Mouse (Mus musculus) embryonic facial prominence, embryonic 14.5 days (tissue): ENCODE results near the gene Prpf8. TPM values are rescaled to one million over a fixed set of nuclear protein-coding genes. Genes with fewer than 3 reads are reported as not detected.

Experiments used
- ATAC-seq: fragments of 200-750 bp; cut with Nextera tagmentation; 2 replicates; pipeline ENCODE4 v1.8.0; 2017; ENCODE audit warnings: low read depth, moderate number of reproducible peaks, moderate TSS enrichment
- DNase-seq: peaks from one replicate; pipeline ENCODE4 v3.0.0-alpha.2; 2015; ENCODE audit warnings: low spot score
- H3K27ac ChIP-seq: fragments of 300-500 bp; sonication (generic); replicated peaks from 2 replicates; pipeline ENCODE4 v1.5.1; 2014; ENCODE audit warnings: low read depth, mild to moderate bottlenecking, low read length, moderate library complexity
- H3K27me3 ChIP-seq: fragments of 300-500 bp; sonication (generic); replicated peaks from 2 replicates; pipeline ENCODE4 v1.6.1; 2014; ENCODE audit warnings: low read length; ENCODE audit not compliant: control insufficient read depth, insufficient read depth
- H3K36me3 ChIP-seq: fragments of 300-500 bp; sonication (generic); 2 replicates; pipeline ENCODE4 v1.6.1; 2014; ENCODE audit warnings: low read length, mixed read lengths; ENCODE audit not compliant: control insufficient read depth, insufficient read depth
- H3K4me1 ChIP-seq: fragments of 300-500 bp; sonication (generic); 2 replicates; pipeline ENCODE4 v1.6.1; 2014; ENCODE audit warnings: antibody characterized with exemption, low read length; ENCODE audit not compliant: control insufficient read depth, insufficient read depth
- H3K4me2 ChIP-seq: fragments of 300-500 bp; sonication (generic); 2 replicates; pipeline ENCODE4 v1.6.1; 2014; ENCODE audit warnings: low read depth, mild to moderate bottlenecking, low read length, moderate library complexity, mixed read lengths
- H3K4me3 ChIP-seq: fragments of 300-500 bp; sonication (generic); 2 replicates; pipeline ENCODE4 v1.5.1; 2014; ENCODE audit warnings: low read depth, mild to moderate bottlenecking, low read length
- H3K9ac ChIP-seq: fragments of 300-500 bp; sonication (generic); 2 replicates; pipeline ENCODE4 v1.6.1; 2014; ENCODE audit warnings: low read depth, mild to moderate bottlenecking, low read length, moderate library complexity, mixed read lengths
- H3K9me3 ChIP-seq: fragments of 300-500 bp; sonication (generic); 2 replicates; pipeline ENCODE4 v1.6.1; 2016; ENCODE audit warnings: low read length; ENCODE audit not compliant: control insufficient read depth
- WGBS: fragments of 180-500 bp; shearing (Covaris S2); extraction: QIAGEN DNeasy Blood & Tissue Kit; methylation state at CpG from one replicate; pipeline ENCODE4 v1.1.7; 2014; 5-methylcytosine and 5-hydroxymethylcytosine counted together
- polyA plus RNA-seq: library from polyadenylated mRNA; unstranded; fragments of >200 nt; fragmentation: Nextera tagmentation; extraction: Ambion mirVana; gene quantifications from 2 replicates; pipeline ENCODE4 v1.2.1, GENCODE M21; 2014

Prpf8 gene
- polyA plus RNA-seq, result 76.6 and 83.5 TPM in 2 replicates

GRCm38 (mm10) chr11:75486601-75487285 is at the start of gene Prpf8:
TSS of gene Prpf8 (plus strand) at chr11:75486816.
- Histone ChIP-seq H3K9ac (peak within 1 kb of the TSS; percentile 97), H3K27ac (peak within 1 kb of the TSS; percentile 83)
- WGBS, result under 1% methylated on average over 51 of the region's 52 CpGs

DNA sequence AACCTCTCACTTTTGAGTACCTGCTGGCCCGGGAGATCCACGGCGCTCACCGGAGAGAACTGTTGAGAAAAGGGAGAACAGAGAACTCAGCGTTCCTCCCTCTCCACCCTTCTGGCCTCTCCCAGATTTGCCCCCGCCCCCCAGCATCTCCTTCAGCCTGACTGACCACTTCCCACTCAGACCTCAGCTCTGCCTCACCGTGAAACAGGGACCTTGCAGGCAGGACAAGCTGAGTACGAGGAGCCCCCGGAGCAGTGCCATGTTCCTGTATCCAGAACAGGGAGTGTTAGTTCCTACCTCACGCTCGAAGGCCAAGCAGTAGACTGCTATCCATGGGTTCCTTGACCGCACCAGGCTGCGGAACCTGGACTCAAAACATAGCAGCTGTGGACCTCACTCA is 48.4 kb upstream of the Prpf8 start:
- ATAC-seq (no peak), DNase-seq (no peak)
- Histone ChIP-seq H3K9me3 (peaks cover 4% of the 10 kb centered on the region; the same call in 1 of the 2 replicates), H3K27me3 (no peaks in the 10 kb centered on the region), H3K27ac (no peak overlapping the region), H3K4me2 (no peak overlapping the region), H3K36me3 (peaks cover 15% of the 10 kb centered on the region), H3K9ac (no peak overlapping the region), H3K4me3 (no peak overlapping the region), H3K4me1 (no peaks in the 10 kb centered on the region)
- 76% methylated on average over 13 of the region's 13 CpGs for WGBS

More at GRCm38 (mm10) chr11:75486601-75487285, at the start of gene Prpf8:
- Histone ChIP-seq H3K36me3 (peaks cover 31% of the 10 kb centered on the region), H3K27me3 (no peaks in the 10 kb centered on the region), H3K4me3 (peak within 1 kb of the TSS; percentile 95), H3K9me3 (no peaks in the 10 kb centered on the region), H3K4me1 (peaks cover 7% of the 10 kb centered on the region), H3K4me2 (peak within 1 kb of the TSS; percentile 78)
- peak; percentile 99 for DNase-seq
- peak; percentile 100 for ATAC-seq

GRCm38 (mm10) chr11:75438804-75439203 is 47.8 kb upstream of the Prpf8 start:
- DNase-seq (no peak), ATAC-seq (no peak)
- H3K36me3 ChIP-seq, result peaks cover 15% of the 10 kb centered on the region
- H3K27me3 ChIP-seq, result no peaks in the 10 kb centered on the region
- H3K4me2 ChIP-seq, result no peak overlapping the region
- H3K4me1 ChIP-seq, result no peaks in the 10 kb centered on the region
- peaks cover 4% of the 10 kb centered on the region; the same call in 1 of the 2 replicates for H3K9me3 ChIP-seq
- no peak overlapping the region for H3K27ac ChIP-seq
- no peak overlapping the region for H3K4me3 ChIP-seq
- WGBS, result 88% methylated on average over 3 of the region's 3 CpGs
- H3K9ac ChIP-seq, result no peak overlapping the region

GRCm38 (mm10) chr11:75439363-75439762 is 47.3 kb upstream of the Prpf8 start, which contains the start of gene Serpinf2:
TSS of gene Serpinf2 (minus strand) at chr11:75439591.
- Histone ChIP-seq H3K4me3 (no peak within 1 kb of the TSS), H3K9me3 (peaks cover 1% of the 10 kb centered on the region; the same call in 1 of the 2 replicates), H3K36me3 (peaks cover 20% of the 10 kb centered on the region), H3K4me2 (no peak within 1 kb of the TSS), H3K27me3 (no peaks in the 10 kb centered on the region), H3K4me1 (no peaks in the 10 kb centered on the region), H3K27ac (no peak within 1 kb of the TSS), H3K9ac (no peak within 1 kb of the TSS)
- ATAC-seq (no peak), DNase-seq (no peak)
- 90% methylated on average over 6 of the region's 6 CpGs for WGBS

DNA sequence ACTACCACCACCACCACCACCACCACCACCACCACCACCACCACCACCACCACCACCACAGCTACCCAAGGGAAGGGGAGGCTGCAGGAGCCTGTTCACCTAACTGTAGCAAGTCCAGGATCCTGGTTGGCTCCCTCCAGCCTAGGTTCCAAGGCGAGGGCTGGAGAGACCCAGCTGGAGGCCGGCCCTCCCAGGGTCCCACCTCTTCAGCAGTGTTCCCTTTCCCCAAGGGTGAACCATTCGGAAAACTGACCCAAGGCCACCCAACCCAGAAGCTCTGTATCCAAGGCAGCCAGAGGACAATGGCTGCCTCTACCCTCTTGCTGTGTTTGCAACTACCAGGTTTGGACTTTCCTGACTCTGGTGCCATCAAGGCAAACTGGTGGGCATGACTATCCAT is 46.7 kb upstream of the Prpf8 start:
- DNase-seq (no peak), ATAC-seq (no peak)
- Histone ChIP-seq H3K4me1 (no peaks in the 10 kb centered on the region), H3K4me2 (no peak overlapping the region), H3K27me3 (no peaks in the 10 kb centered on the region), H3K4me3 (no peak overlapping the region), H3K9me3 (no peaks in the 10 kb centered on the region), H3K9ac (no peak overlapping the region), H3K27ac (no peak overlapping the region), H3K36me3 (peaks cover 24% of the 10 kb centered on the region)
- 77% methylated on average over 3 of the region's 3 CpGs for WGBS

DNA sequence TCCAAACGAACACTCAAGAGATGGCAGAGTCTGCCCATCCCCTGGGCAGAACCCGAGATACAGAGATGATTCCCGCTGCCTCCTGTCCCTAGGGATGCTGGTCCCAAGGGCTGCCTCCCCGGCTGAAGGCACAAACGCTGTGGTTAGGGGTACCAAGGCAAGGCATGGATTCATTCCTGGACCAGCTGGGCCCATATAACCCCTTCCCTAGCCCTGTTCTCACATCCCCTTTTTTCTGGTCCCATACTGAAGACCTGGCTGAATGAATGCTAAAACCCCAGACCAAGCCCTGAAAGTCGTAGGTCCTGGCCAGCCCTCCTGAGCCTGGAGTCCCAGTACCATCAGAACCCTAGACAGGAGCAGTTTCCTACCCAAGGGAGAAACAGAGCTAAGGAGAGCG is 45.6 kb upstream of the Prpf8 start:
- Histone ChIP-seq H3K4me2 (no peak overlapping the region), H3K27ac (no peak overlapping the region), H3K9me3 (no peaks in the 10 kb centered on the region), H3K36me3 (peaks cover 33% of the 10 kb centered on the region), H3K9ac (no peak overlapping the region), H3K4me3 (no peak overlapping the region), H3K27me3 (no peaks in the 10 kb centered on the region), H3K4me1 (no peaks in the 10 kb centered on the region)
- DNase-seq (no peak), ATAC-seq (no peak)
- WGBS, result 88% methylated on average over 7 of the region's 7 CpGs

DNA sequence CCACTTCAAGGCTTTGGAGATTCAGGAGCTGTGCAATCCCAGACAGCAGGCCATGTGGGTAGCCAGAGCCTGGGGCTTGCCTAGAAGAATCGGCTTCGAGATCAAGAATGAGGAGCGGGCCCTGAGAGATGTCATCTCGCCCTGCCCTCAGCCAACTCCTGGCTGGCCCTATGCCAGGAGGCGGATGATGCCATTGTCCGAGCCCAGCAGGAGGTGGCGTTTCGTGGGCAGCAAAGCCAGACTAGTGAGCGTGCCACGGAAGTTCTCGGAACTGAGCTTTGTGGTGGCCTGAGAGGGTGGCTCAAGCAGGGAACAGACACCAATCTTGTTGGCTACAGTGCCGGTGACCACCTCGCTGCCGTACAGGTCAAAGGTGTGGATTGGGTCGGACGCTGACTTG is 45.0 kb upstream of the Prpf8 start:
- Histone ChIP-seq H3K9ac (no peak overlapping the region), H3K4me2 (no peak overlapping the region), H3K9me3 (no peaks in the 10 kb centered on the region), H3K4me3 (no peak overlapping the region), H3K4me1 (no peaks in the 10 kb centered on the region), H3K27ac (no peak overlapping the region), H3K36me3 (peaks cover 33% of the 10 kb centered on the region), H3K27me3 (no peaks in the 10 kb centered on the region)
- no peak for DNase-seq
- no peak for ATAC-seq
- 92% methylated on average over 16 of the region's 16 CpGs for WGBS

DNA sequence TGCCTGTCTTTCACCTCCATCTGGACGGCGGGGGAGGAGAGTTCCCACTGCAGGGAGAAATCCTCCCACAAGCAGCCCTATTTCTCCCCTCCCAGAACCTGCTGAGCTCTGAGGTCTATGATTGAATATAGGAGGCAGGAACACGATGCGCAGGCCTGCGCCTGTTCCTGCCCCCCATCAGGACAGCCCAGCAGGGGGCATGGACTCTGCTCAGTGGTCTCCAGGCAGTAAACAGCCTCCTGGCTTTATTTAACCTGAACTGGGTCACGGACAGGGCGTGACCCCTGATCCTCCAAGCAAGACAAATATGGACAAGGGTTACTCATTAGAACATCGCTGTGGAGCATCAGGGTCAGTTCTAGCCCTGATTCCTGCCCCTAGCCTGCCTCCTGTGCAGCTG is 42.9 kb upstream of the Prpf8 start:
- Histone ChIP-seq H3K27me3 (no peaks in the 10 kb centered on the region), H3K4me3 (no peak overlapping the region), H3K9me3 (no peaks in the 10 kb centered on the region), H3K27ac (no peak overlapping the region), H3K4me1 (no peaks in the 10 kb centered on the region), H3K36me3 (peaks cover 46% of the 10 kb centered on the region), H3K9ac (no peak overlapping the region), H3K4me2 (no peak overlapping the region)
- 50% methylated on average over 7 of the region's 8 CpGs for WGBS
- no peak for ATAC-seq
- no peak for DNase-seq

DNA sequence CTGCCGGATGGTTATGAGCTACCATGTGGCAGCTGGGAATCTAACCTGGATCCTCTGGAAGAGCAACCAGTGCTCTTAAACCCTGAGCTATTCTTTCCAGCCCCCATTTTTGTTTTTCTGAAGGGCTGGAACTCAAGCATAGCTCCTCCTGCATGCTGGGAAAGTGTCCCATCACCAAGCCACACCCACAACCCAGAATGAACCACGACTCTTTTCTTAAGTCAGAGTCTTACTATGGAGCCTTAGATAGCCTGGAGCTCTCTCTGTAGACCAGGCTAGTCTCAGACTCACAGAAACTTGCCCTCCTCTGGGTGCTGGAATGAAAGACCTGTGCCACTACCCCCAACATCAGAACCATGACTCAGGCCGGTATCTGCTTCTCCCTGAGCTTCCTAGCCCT is 38.0 kb upstream of the Prpf8 start:
- peaks cover under 1% of the 10 kb centered on the region; the same call in 1 of the 2 replicates for H3K4me1 ChIP-seq
- H3K36me3 ChIP-seq, result peaks cover 56% of the 10 kb centered on the region
- H3K9ac ChIP-seq, result no peak overlapping the region
- no peak for ATAC-seq
- no peak overlapping the region for H3K4me2 ChIP-seq
- WGBS, result 79% methylated on average over 3 of the region's 3 CpGs
- no peaks in the 10 kb centered on the region for H3K9me3 ChIP-seq
- H3K27ac ChIP-seq, result no peak overlapping the region
- no peak for DNase-seq
- H3K4me3 ChIP-seq, result no peak overlapping the region
- H3K27me3 ChIP-seq, result no peaks in the 10 kb centered on the region
